Mouse (Mus musculus): ENCODE results near the gene Pcsk5. TPM values are rescaled to one million over a fixed set of nuclear protein-coding genes. Genes with fewer than 3 reads are reported as not detected.
A peak's percentile ranks its signal among the peaks of the same experiment; 100 is the strongest.

The Pcsk5 gene
- 30.8 and 33.9 TPM in 2 replicates for polyA plus RNA-seq (2015; fragmentation: Nextera tagmentation; extraction: Ambion mirVana)

DNA sequence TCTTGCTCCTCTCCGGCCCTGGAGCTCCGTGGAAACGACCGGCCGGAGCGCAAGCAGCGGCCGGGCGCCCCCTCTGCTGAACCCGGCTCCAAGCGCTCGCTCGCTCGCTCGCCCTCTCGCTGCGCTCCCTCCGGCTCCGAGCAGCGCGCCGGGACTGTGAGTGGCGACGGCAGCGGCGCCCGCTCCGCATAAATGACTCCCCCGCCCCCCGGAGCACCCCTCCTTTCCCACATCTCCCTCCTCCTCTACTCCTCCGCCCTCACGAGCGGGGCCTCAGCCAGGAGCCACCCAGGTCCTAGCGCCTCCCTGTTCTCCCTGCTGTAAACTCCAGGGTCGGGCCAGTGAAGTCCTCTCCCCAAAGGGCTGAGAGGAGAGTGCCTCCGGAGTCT, at the start of gene Pcsk5:
Gene Pcsk5 (minus strand): TSS at position 162 of the 389 bp plus-strand sequence.
- ATAC-seq (ENCODE audit: insufficient number of reproducible peaks, insufficient read depth, low FRiP score, low TSS enrichment, low read depth), result peak; percentile 93
- Histone ChIP-seq H3K9ac (peak within 1 kb of the TSS; percentile 93), H3K4me2 (peak within 1 kb of the TSS; percentile 76), H3K4me1 (peaks cover 36% of the 10 kb centered on the region), H3K27me3 (no peaks in the 10 kb centered on the region), H3K4me3 (peak within 1 kb of the TSS; percentile 79), H3K36me3 (no peaks in the 10 kb centered on the region), H3K27ac (peak within 1 kb of the TSS; percentile 91), H3K9me3 (no peaks in the 10 kb centered on the region)
- under 1% methylated on average over 36 of the region's 36 CpGs for WGBS

DNA sequence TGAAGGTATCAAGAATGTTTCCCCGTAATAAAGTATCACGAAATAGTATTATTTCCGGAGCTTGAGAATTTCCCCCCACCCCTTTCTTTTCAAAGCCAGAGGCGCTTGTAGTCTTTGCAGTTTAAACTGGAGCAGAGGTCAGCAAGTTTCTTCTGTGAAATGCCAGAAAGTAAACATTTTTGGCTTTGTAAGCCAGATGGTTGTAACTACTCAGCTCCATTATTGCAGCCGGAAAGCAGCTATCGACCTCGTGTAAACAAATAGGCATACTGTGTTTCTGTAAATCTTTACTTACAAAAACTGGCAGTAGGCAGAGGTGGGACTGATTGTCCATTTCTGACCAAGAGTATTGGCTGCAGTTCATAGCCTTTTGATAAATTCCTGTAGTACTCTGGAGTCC, 38.4 kb upstream of the Pcsk5 start:
- Histone ChIP-seq H3K27me3 (no peaks in the 10 kb centered on the region), H3K9ac (no peak overlapping the region), H3K4me1 (peaks cover 16% of the 10 kb centered on the region), H3K4me3 (no peak overlapping the region), H3K27ac (no peak overlapping the region), H3K9me3 (no peaks in the 10 kb centered on the region), H3K4me2 (no peak overlapping the region), H3K36me3 (no peaks in the 10 kb centered on the region)
- 36% methylated on average over 7 of the region's 7 CpGs for WGBS
- ATAC-seq (ENCODE audit: insufficient number of reproducible peaks, insufficient read depth, low FRiP score, low TSS enrichment, low read depth), result no peak

DNA sequence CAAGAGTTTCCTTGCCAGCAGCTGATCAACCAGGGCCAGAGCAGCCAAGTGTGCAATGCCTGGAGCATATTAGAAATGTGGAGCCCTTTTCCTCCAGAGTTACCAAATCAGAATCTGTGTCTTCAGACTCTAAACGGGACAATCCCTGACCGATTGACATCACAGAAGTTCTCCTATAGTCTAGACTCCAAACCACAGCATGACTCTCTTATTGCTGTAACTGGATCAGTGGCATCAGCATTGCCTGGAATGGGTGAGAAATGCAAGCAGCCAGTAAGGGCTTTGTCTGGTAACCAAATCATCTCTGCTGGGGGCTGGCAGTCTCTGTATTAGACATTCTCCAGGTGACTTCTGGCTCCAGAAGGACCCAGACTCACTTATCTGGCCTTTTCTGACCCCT, 37.0 kb upstream of the Pcsk5 start:
- 32% methylated on average over 2 of the region's 2 CpGs for WGBS
- no peak for ATAC-seq (ENCODE audit: insufficient number of reproducible peaks, insufficient read depth, low FRiP score, low TSS enrichment, low read depth)
- H3K27ac ChIP-seq, result 0 out of 2 replicates have a peak overlapping the region, but pooled peaks have one; percentile 28

DNA sequence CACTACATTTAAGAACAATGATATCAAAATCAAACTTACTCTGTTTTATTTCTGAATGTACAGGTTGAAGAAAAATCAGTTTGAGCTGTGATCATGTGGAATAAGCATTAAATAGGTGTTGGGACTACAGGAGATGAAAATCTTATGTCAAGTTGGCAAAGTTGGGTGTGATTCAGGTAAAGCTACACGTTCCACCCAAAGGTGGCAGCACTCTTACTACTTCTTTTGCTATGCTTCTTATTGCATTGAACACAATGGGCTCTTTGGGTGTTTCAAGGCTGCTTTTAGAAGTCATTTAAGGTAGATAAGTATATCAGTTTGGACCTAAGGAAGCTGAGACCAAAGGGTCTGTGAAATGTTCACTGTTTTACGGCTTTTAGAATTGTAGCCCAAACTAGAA, 36.3 kb upstream of the Pcsk5 start:
- H3K4me1 ChIP-seq, result peaks cover 16% of the 10 kb centered on the region
- WGBS, result 53% methylated on average over 2 of the region's 2 CpGs
- H3K36me3 ChIP-seq, result no peaks in the 10 kb centered on the region
- H3K4me2 ChIP-seq, result no peak overlapping the region
- H3K27me3 ChIP-seq, result no peaks in the 10 kb centered on the region
- H3K9ac ChIP-seq, result no peak overlapping the region
- H3K4me3 ChIP-seq, result no peak overlapping the region
- no peak overlapping the region for H3K27ac ChIP-seq
- H3K9me3 ChIP-seq, result no peaks in the 10 kb centered on the region
- no peak for ATAC-seq (ENCODE audit: insufficient number of reproducible peaks, insufficient read depth, low FRiP score, low TSS enrichment, low read depth)

More for the DNA sequence above, 37.0 kb upstream of the Pcsk5 start:
- Histone ChIP-seq H3K4me2 (no peak overlapping the region), H3K4me3 (no peak overlapping the region), H3K9me3 (no peaks in the 10 kb centered on the region), H3K9ac (no peak overlapping the region), H3K36me3 (no peaks in the 10 kb centered on the region), H3K27me3 (no peaks in the 10 kb centered on the region), H3K4me1 (peaks cover 16% of the 10 kb centered on the region)

DNA sequence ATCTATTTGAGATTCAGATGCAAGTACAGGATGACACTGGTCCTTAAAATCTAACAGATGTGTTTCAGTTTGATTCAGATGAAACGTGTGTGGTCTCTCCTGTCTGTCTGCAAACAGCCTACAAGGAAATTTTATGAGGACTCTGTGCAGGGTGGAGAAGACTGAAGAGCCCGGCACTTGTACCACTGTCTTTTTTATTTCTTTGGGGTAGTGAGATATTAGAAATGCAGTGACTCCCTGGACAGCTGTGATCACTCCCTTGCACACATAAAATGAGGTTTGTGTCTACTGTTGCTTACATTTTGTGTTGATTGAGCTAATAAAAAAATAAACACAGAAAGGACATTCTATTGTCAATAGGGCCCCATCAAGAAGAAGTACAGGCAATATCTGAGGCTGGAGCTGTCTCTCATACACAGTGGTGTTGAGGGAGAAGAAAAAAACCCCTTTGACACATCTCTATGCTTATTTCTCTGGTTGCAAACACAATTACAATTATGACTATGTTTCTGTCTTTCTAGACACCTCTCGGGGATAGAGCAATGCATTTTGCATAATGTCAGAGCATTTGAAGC, 29.0 kb upstream of the Pcsk5 start:
- Histone ChIP-seq H3K9ac (no peak overlapping the region), H3K4me3 (no peak overlapping the region), H3K27me3 (no peaks in the 10 kb centered on the region), H3K4me2 (no peak overlapping the region), H3K27ac (no peak overlapping the region), H3K9me3 (no peaks in the 10 kb centered on the region), H3K4me1 (no peaks in the 10 kb centered on the region), H3K36me3 (no peaks in the 10 kb centered on the region)
- ATAC-seq (ENCODE audit: insufficient number of reproducible peaks, insufficient read depth, low FRiP score, low TSS enrichment, low read depth), result no peak
- WGBS, result 71% methylated on average over 3 of the region's 3 CpGs

DNA sequence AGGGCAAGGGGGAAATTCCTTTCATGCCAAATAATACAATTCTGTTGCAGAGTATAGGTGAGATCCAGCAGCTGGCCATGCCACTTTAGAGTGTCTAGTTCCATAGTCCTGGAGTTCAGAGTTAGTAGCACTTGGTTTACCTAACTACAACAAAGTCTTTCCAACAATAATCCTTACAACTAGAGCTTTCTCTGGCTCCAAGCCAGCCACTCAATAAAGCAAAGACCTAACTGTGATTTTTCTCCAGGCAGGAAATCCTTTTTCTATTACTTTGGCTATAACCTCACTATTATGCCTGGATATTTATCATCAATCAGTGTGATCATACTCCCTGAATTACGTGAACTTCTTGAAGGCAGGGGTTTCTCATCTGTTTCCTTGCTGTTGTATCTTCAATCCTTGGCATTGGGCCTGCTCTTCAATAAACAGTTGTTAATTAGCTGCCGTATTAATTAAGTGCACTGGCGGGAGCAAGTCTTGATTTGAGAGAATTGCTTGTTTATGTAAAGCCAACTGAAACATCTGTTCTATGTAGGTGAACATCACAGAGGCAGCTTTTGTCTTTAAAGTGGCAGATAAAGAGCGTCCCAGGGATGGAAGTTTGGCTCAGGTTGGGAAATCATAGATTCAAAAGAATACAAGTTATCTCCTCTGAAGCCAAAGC, 23.1 kb upstream of the Pcsk5 start:
- 59% methylated on average over 4 of the region's 4 CpGs for WGBS
- ATAC-seq (ENCODE audit: insufficient number of reproducible peaks, insufficient read depth, low FRiP score, low TSS enrichment, low read depth), result no peak
- no peaks in the 10 kb centered on the region for H3K4me1 ChIP-seq
- no peaks in the 10 kb centered on the region for H3K9me3 ChIP-seq
- no peak overlapping the region for H3K4me2 ChIP-seq
- no peaks in the 10 kb centered on the region for H3K27me3 ChIP-seq
- H3K9ac ChIP-seq, result no peak overlapping the region
- no peak overlapping the region for H3K27ac ChIP-seq
- H3K36me3 ChIP-seq, result no peaks in the 10 kb centered on the region
- no peak overlapping the region for H3K4me3 ChIP-seq

DNA sequence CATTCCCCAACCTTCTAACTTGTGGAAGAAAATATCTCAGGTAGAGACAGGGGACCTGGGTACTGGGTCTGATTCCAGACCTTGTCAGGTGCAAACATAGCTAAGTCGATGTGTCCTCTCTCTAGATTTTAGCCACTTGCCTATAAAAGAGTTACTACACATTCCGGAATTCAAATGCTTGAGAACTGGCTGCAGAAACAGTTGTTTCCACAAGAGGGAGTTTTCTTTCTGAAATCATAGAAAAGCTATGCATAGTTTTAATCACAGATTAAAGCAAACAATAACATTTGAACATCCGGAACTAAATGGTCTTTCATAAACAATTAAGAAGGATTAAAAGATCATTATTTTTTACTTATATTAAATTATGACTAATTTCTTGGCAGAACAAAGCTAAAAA, 19.3 kb upstream of the Pcsk5 start:
- Histone ChIP-seq H3K4me3 (no peak overlapping the region), H3K9me3 (no peaks in the 10 kb centered on the region), H3K27ac (no peak overlapping the region), H3K9ac (no peak overlapping the region), H3K4me1 (no peaks in the 10 kb centered on the region), H3K27me3 (no peaks in the 10 kb centered on the region), H3K4me2 (no peak overlapping the region), H3K36me3 (no peaks in the 10 kb centered on the region)
- no peak for ATAC-seq (ENCODE audit: insufficient number of reproducible peaks, insufficient read depth, low FRiP score, low TSS enrichment, low read depth)
- 59% methylated on average over 3 of the region's 3 CpGs for WGBS

DNA sequence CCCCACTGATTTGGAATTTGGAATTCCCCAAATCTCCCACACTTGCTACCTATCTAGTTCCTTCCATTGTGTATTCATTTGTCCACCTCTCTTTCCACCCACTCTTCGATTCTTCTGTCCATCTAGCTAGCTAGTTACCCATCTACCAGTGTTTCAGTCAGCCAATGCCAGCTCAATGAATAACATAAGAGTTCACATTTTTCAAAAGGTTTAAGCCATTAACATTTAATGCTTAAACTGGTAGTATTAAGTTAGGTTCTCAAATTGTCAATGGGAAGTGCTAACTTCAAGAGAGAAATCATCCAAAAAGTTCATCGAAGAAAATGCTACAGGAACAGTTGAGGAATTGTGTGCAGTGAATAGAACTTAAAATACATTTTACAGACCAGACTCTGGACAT, 11.0 kb upstream of the Pcsk5 start:
- H3K27ac ChIP-seq, result no peak overlapping the region

DNA sequence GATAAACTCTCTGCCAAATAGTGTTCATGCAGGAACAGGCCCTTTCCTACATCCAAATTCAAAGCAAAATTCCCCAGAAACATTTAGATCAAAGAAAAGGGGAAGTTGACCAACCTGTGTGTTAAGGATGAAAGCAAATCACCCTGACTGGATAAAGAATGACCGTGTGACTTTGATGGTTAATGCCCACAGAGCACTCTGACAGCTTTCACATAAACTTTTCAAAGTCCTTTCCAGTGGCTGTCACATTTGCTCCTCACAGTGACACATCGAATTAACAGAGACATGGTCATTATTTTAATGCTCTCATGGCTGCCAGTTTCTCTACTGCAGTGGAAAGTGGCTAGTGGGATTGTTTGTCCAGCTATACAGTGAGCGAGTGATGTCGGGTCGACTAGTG, 8.5 kb upstream of the Pcsk5 start:
- no peaks in the 10 kb centered on the region for H3K4me1 ChIP-seq
- no peak overlapping the region for H3K9ac ChIP-seq
- no peaks in the 10 kb centered on the region for H3K9me3 ChIP-seq
- H3K27ac ChIP-seq, result no peak overlapping the region
- no peaks in the 10 kb centered on the region for H3K36me3 ChIP-seq
- 70% methylated on average over 5 of the region's 5 CpGs for WGBS
- H3K27me3 ChIP-seq, result no peaks in the 10 kb centered on the region
- no peak overlapping the region for H3K4me3 ChIP-seq
- ATAC-seq (ENCODE audit: insufficient number of reproducible peaks, insufficient read depth, low FRiP score, low TSS enrichment, low read depth), result no peak
- H3K4me2 ChIP-seq, result no peak overlapping the region

More for the DNA sequence above, 11.0 kb upstream of the Pcsk5 start:
- no peaks in the 10 kb centered on the region for H3K36me3 ChIP-seq
- no peak overlapping the region for H3K4me2 ChIP-seq
- ATAC-seq (ENCODE audit: insufficient number of reproducible peaks, insufficient read depth, low FRiP score, low TSS enrichment, low read depth), result no peak
- H3K9me3 ChIP-seq, result no peaks in the 10 kb centered on the region
- WGBS, result 83% methylated on average over 2 of the region's 2 CpGs
- H3K9ac ChIP-seq, result no peak overlapping the region
- no peak overlapping the region for H3K4me3 ChIP-seq
- no peaks in the 10 kb centered on the region for H3K4me1 ChIP-seq
- no peaks in the 10 kb centered on the region for H3K27me3 ChIP-seq

DNA sequence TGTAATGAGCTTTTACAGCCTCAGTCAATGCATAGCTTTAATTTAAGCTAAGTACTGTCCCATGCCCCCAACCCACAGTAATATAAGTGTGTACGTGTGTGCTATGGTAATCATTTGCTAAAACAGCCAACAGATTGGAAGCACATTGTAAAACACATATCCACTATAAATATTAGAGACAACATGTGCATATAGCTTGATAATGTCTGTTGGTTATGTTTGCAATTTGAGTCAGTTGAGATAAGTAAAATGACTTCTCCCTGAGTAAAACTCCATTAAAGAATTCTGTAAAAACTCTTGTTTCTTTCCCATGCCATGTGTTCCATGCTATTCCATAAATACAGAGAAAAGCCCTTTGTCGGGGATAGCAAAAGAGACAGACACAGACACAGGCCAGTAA, 4.2 kb upstream of the Pcsk5 start:
- Histone ChIP-seq H3K9me3 (no peaks in the 10 kb centered on the region), H3K27ac (no peak overlapping the region), H3K36me3 (no peaks in the 10 kb centered on the region), H3K4me3 (no peak overlapping the region), H3K4me2 (no peak overlapping the region), H3K27me3 (no peaks in the 10 kb centered on the region), H3K4me1 (peaks cover 7% of the 10 kb centered on the region), H3K9ac (no peak overlapping the region)
- ATAC-seq (ENCODE audit: insufficient number of reproducible peaks, insufficient read depth, low FRiP score, low TSS enrichment, low read depth), result no peak
- 77% methylated on average over 2 of the region's 2 CpGs for WGBS

DNA sequence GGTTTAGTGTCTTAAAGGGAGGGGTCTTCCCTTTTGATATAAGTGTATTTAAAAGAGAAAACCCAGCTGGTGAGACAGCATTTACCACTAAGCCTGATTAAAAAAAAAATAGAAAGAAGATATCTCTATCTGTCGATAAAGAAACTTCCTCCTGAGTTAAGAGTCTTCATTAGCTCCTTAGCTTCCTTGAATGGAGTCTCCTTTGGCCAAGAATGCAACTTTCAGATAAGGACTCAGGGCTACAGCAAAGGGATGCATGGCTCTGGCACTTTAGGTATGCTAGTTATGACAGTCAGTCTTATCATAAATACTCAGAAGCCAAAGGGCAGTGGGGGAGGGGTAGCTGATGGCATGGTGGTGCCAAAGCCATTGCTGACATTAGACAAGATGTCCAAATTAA, 2.4 kb upstream of the Pcsk5 start:
- H3K4me1 ChIP-seq, result peaks cover 19% of the 10 kb centered on the region
- no peaks in the 10 kb centered on the region for H3K27me3 ChIP-seq
- H3K4me2 ChIP-seq, result no peak overlapping the region
- H3K9ac ChIP-seq, result no peak overlapping the region
- H3K4me3 ChIP-seq, result no peak overlapping the region
- no peaks in the 10 kb centered on the region for H3K9me3 ChIP-seq
- WGBS, result 81% methylated on average over 1 of the region's 1 CpGs
- H3K27ac ChIP-seq, result no peak overlapping the region
- no peak for ATAC-seq (ENCODE audit: insufficient number of reproducible peaks, insufficient read depth, low FRiP score, low TSS enrichment, low read depth)
- no peaks in the 10 kb centered on the region for H3K36me3 ChIP-seq

All from embryonic facial prominence, embryonic 13.5 days (tissue).